19 mouse cellular contexts compared by ENCODE assay signal in genomic region chr4:75311305-75311704, GRCm38 (mm10). TPM values are rescaled to one million over a fixed set of nuclear protein-coding genes. Genes with fewer than 3 reads are reported as not detected.
A peak's percentile ranks its signal among the peaks of the same experiment; 100 is the strongest.
DNase-seq lines count a peak whose midpoint lies in the region; TF ChIP-seq lines count a peak whose summit lies in the region.
"Had no signal": no experiment of that assay in that cellular context is flagged by ENCODE, and none has a peak within 500 bp of the region (broad histone marks: within the 10 kb centered on the region; RNA-seq: fewer than 3 reads in every experiment).

No protein-coding gene starts in this region.

- no peak overlapping the region for H3K4me3 ChIP-seq in MEL (ENCODE audit: control insufficient read depth in 1 of 2, insufficient read depth in 1 of 2, low read depth in 2 of 2, low read length in 2 of 2)
- H3K4me3 ChIP-seq: embryonic facial prominence, embryonic 12.5 days; forebrain, embryonic 12.5 days; heart, adult 2 months; heart, embryonic 12.5 days; hindbrain, embryonic 12.5 days had no signal

- peaks cover 5 to 20% of the 10 kb centered on the region in 2 experiments; a peak in 3 of 4 replicates for H3K4me1 ChIP-seq in MEL (ENCODE audit: control insufficient read depth in 1 of 2, insufficient read depth in 2 of 2, low read length in 2 of 2)
- H3K4me1 ChIP-seq: embryonic facial prominence, embryonic 12.5 days; forebrain, embryonic 12.5 days; heart, embryonic 12.5 days; hindbrain, embryonic 12.5 days had no signal

- no peak for TF ChIP-seq POLR2A in MEL (IDR thresholded peaks at IDR 0.05; ENCODE audit: control insufficient read depth in 1 of 2, insufficient read depth in 1 of 2, low read depth in 1 of 2, low read length in 2 of 2, poor library complexity in 1 of 2)

- no peak for TF ChIP-seq CTCF in MEL (IDR thresholded peaks at IDR 0.05 in 2 of 3, conservative IDR thresholded peaks at IDR 0.05 in 1 of 3; ENCODE audit: control insufficient read depth in 1 of 3, insufficient read depth in 1 of 3, low read depth in 2 of 3, low read length in 3 of 3, poor library complexity in 1 of 3, severe bottlenecking in 1 of 3)

- no peak overlapping the region for H3K9ac ChIP-seq in MEL (ENCODE audit: control insufficient read depth, low read depth, low read length, poor library complexity, severe bottlenecking)
- H3K9ac ChIP-seq: embryonic facial prominence, embryonic 12.5 days; forebrain, embryonic 12.5 days; heart, embryonic 12.5 days; hindbrain, embryonic 12.5 days had no signal

- 0 out of 4 replicates have a peak, but pooled peaks of 1 of the 2 experiments have one; percentile 18 for TF ChIP-seq EP300 in MEL (IDR thresholded peaks at IDR 0.05; ENCODE audit: low read depth in 1 of 2, low read length in 2 of 2)

- H3K79me2 ChIP-seq in MEL (ENCODE audit: control insufficient read depth, insufficient read depth, low read length, poor library complexity), result no peaks in the 10 kb centered on the region

- no peaks in the 10 kb centered on the region for H3K9me3 ChIP-seq in MEL (replicated peaks; ENCODE audit: insufficient read depth, low read length)
- H3K9me3 ChIP-seq: embryonic facial prominence, embryonic 12.5 days; forebrain, embryonic 12.5 days; G1E; heart, embryonic 12.5 days; hindbrain, embryonic 12.5 days had no signal

- peaks cover 0 to 17% of the 10 kb centered on the region in 2 experiments; a peak in 2 of 4 replicates for H3K36me3 ChIP-seq in MEL (ENCODE audit: control insufficient read depth in 1 of 2, insufficient read depth in 2 of 2, low read length in 2 of 2)
- H3K36me3 ChIP-seq: embryonic facial prominence, embryonic 12.5 days; forebrain, embryonic 12.5 days; G1E; heart, embryonic 12.5 days; hindbrain, embryonic 12.5 days had no signal

- no peaks in the 10 kb centered on the region for H3K27me3 ChIP-seq in MEL (ENCODE audit: control insufficient read depth in 1 of 2, insufficient read depth in 2 of 2, low read length in 2 of 2)
- H3K27me3 ChIP-seq: embryonic facial prominence, embryonic 12.5 days; forebrain, embryonic 12.5 days; heart, embryonic 12.5 days; hindbrain, embryonic 12.5 days had no signal

- H3K27ac ChIP-seq in MEL (ENCODE audit: control insufficient read depth, low read depth, low read length), result no peak overlapping the region
- H3K27ac ChIP-seq: embryonic facial prominence, embryonic 12.5 days; forebrain, embryonic 12.5 days; heart, adult 2 months; hindbrain, embryonic 12.5 days had no signal

- peak; percentile 3 to 16 for DNase-seq in cerebellum, postnatal 10 days
- DNase-seq in cerebellum, adult 9-10 months, result no peak
- DNase-seq in MEL (ENCODE audit: low read depth, low spot score) (no peak), adipocyte (ENCODE audit: low spot score) (no peak)
- DNase-seq in lung, postnatal 10 days, result peak; percentile 53
- DNase-seq in lung, postnatal 4 days, result peak; percentile 24 to 61
- no peak for DNase-seq in layer of hippocampus, adult 18-20 months (ENCODE audit: low spot score in 2 of 2)
- DNase-seq: adrenal gland, postnatal 14 days; B cell, adult 2 months; cerebellum, adult 18-20 months; embryo, embryonic 11 days; gastrocnemius, postnatal 10 days; heart, adult 2 months; heart, postnatal 4 days had no signal

- no peak for TF ChIP-seq RAD21 in MEL (IDR thresholded peaks at IDR 0.05; ENCODE audit: low read depth, low read length)

TF ChIP-seq in MEL, 35 proteins besides CTCF, POLR2A, EP300 and RAD21:
- TF ChIP-seq ZNF384 (IDR thresholded peaks at IDR 0.05; ENCODE audit: low read depth, low read length) (peak; percentile 56; the same call in 1 of the 2 replicates), MYC (IDR thresholded peaks at IDR 0.05; ENCODE audit: low read depth, low read length) (no peak), POLR2AphosphoS5 (IDR thresholded peaks at IDR 0.05; ENCODE audit: borderline replicate concordance, low read depth, low read length) (no peak), TCF12 (IDR thresholded peaks at IDR 0.05; ENCODE audit: low read depth, low read length) (peak; percentile 8; the same call in 1 of the 2 replicates)

RNA-seq across cellular contexts. Expression of gene Dmac1, which starts 33.2 kb away (rescaled TPM):
- 107 TPM in 2 replicates for total RNA-seq in MEL (2012; rRNA removed)
- polyA plus RNA-seq in MEL (2012; ENCODE audit: insufficient read depth in 1 of 2, insufficient read length in 2 of 2, low read depth in 1 of 2, low replicate concordance in 2 of 2, missing spikeins in 1 of 2), result 100 to 1,000 TPM; 110 to 204 TPM
- total RNA-seq in layer of hippocampus, adult 18-20 months (2021), result 10 to 100 TPM; 46.4 to 50.1 TPM

Comparison
In these comparisons a context has a peak if more than half of its experiments do, and no peak if none do; other contexts are left out.
1. DNase-seq: peak in cerebellum, postnatal 10 days (2 of 2), lung, postnatal 10 days (single experiment) and lung, postnatal 4 days (2 of 2); none in cerebellum, adult 9-10 months (single experiment), MEL (single experiment), layer of hippocampus, adult 18-20 months (0 of 2) and adipocyte (single experiment).